Mouse (Mus musculus) lung, postnatal 0 days (tissue): Measurements from ENCODE around the gene Prmt1. TPM values are rescaled to one million over a fixed set of nuclear protein-coding genes. Genes with fewer than 3 reads are reported as not detected.

ENCODE experiments used
- ATAC-seq: fragments of 200-750 bp; cut with Nextera tagmentation; 2 replicates; pipeline ENCODE4 v1.8.0; 2017; ENCODE audit warnings: moderate library complexity
- DNase-seq: peaks from one replicate; pipeline ENCODE4 v3.0.0-alpha.2; 2016; ENCODE audit warnings: low spot score
- H3K27ac ChIP-seq: fragments of 300-500 bp; sonication (generic); 2 replicates; pipeline ENCODE4 v1.5.1; 2014; ENCODE audit warnings: antibody characterized with exemption, mild to moderate bottlenecking, low read length, mixed read lengths
- H3K27me3 ChIP-seq: fragments of 300-500 bp; sonication (generic); replicated peaks from 2 replicates; pipeline ENCODE4 v1.6.1; 2014; ENCODE audit warnings: low read length, mixed read lengths; ENCODE audit not compliant: insufficient read depth
- H3K36me3 ChIP-seq: fragments of 300-500 bp; sonication (generic); 2 replicates; pipeline ENCODE4 v1.6.1; 2014; ENCODE audit warnings: low read length, mixed read lengths; ENCODE audit not compliant: insufficient read depth
- H3K4me1 ChIP-seq: fragments of 300-500 bp; sonication (generic); 2 replicates; pipeline ENCODE4 v1.6.1; 2014; ENCODE audit warnings: antibody characterized with exemption, low read depth, low read length, mixed read lengths; ENCODE audit not compliant: insufficient read depth
- H3K4me2 ChIP-seq: fragments of 300-500 bp; sonication (generic); replicated peaks from 2 replicates; pipeline ENCODE4 v1.6.1; 2014; ENCODE audit warnings: low read depth, mild to moderate bottlenecking, low read length, moderate library complexity, mixed read lengths
- H3K4me3 ChIP-seq: fragments of 300-500 bp; sonication (generic); 2 replicates; pipeline ENCODE4 v1.5.1; 2014; ENCODE audit warnings: low read depth, low read length
- H3K9ac ChIP-seq: fragments of 300-500 bp; sonication (generic); replicated peaks from 2 replicates; pipeline ENCODE4 v1.6.1; 2014; ENCODE audit warnings: low read depth, mild to moderate bottlenecking
- H3K9me3 ChIP-seq: fragments of 300-500 bp; sonication (generic); 2 replicates; pipeline ENCODE4 v1.6.1; 2016; ENCODE audit warnings: low read length, mixed read lengths
- CTCF ChIP-seq: IDR thresholded peaks from 2 replicates; pipeline ENCODE4 v1.5.1; 2016; ENCODE audit warnings: antibody characterized with exemption, mild to moderate bottlenecking
- EP300 ChIP-seq: IDR thresholded peaks from 2 replicates; pipeline ENCODE4 v1.6.1; 2016; ENCODE audit warnings: antibody characterized with exemption, mild to moderate bottlenecking, control low read depth
- WGBS: fragments of 180-500 bp; shearing (Covaris S2); extraction: QIAGEN DNeasy Blood & Tissue Kit; methylation state at CpG from one replicate; pipeline ENCODE4 v1.1.7; 2014; 5-methylcytosine and 5-hydroxymethylcytosine counted together
- polyA plus RNA-seq: library from polyadenylated mRNA; unstranded; fragments of >200 nt; fragmentation: Nextera tagmentation; extraction: Ambion mirVana; gene quantifications from 2 replicates; pipeline ENCODE4 v1.2.1, GENCODE M21; 2015

Prmt1 gene
- polyA plus RNA-seq, 1 experiment from 2014 or later: 159 TPM

GRCm38 (mm10) chr7:44952611-44953306 lies 33.6 kb downstream of the Prmt1 start:
- DNase-seq (peak; percentile 99), ATAC-seq (peak; percentile 92)
- Histone ChIP-seq H3K9me3 (no peaks in the 10 kb centered on the region), H3K36me3 (no peaks in the 10 kb centered on the region), H3K4me1 (no peaks in the 10 kb centered on the region; the same call in 1 of the 2 replicates), H3K27me3 (0 out of 2 replicates have a peak, but pooled peaks cover 4% of the 10 kb centered on the region), H3K4me2 (peak overlapping the region; percentile 97), H3K4me3 (peak overlapping the region; percentile 55), H3K27ac (peak overlapping the region; percentile 85), H3K9ac (peak overlapping the region; percentile 50)
- 6% methylated on average over 24 of the region's 24 CpGs for WGBS
- no peak; the same call in 1 of the 2 replicates for TF ChIP-seq EP300
- TF ChIP-seq CTCF: no peak

GRCm38 (mm10) chr7:44951960-44952359 lies 34.4 kb downstream of the Prmt1 start:
- ATAC-seq (peak; percentile 89), DNase-seq (peak; percentile 93)
- Histone ChIP-seq H3K4me1 (no peaks in the 10 kb centered on the region; the same call in 1 of the 2 replicates), H3K4me2 (peak overlapping the region; percentile 97), H3K27ac (peak overlapping the region; percentile 85), H3K4me3 (peak overlapping the region; percentile 55), H3K27me3 (0 out of 2 replicates have a peak, but pooled peaks cover 4% of the 10 kb centered on the region), H3K9me3 (no peaks in the 10 kb centered on the region), H3K36me3 (no peaks in the 10 kb centered on the region), H3K9ac (peak overlapping the region; percentile 50)
- under 1% methylated on average over 10 of the region's 10 CpGs for WGBS
- TF ChIP-seq CTCF (no peak), EP300 (no peak; the same call in 1 of the 2 replicates)

GRCm38 (mm10) chr7:44949922-44950321 lies 36.4 kb downstream of the Prmt1 start:
- 65% methylated on average over 6 of the region's 6 CpGs for WGBS
- H3K27ac ChIP-seq: no peak overlapping the region
- no peak overlapping the region for H3K9ac ChIP-seq
- DNase-seq: no peak
- ATAC-seq: no peak
- H3K36me3 ChIP-seq: no peaks in the 10 kb centered on the region
- no peak overlapping the region for H3K4me2 ChIP-seq
- no peaks in the 10 kb centered on the region; the same call in 1 of the 2 replicates for H3K4me1 ChIP-seq
- H3K27me3 ChIP-seq: 0 out of 2 replicates have a peak, but pooled peaks cover 4% of the 10 kb centered on the region
- no peak overlapping the region for H3K4me3 ChIP-seq
- H3K9me3 ChIP-seq: no peaks in the 10 kb centered on the region
- TF ChIP-seq CTCF (no peak), EP300 (no peak)

GRCm38 (mm10) chr7:44942904-44943303 lies 43.5 kb downstream of the Prmt1 start, which contains the start of gene Tsks:
TSS of gene Tsks (plus strand) at chr7:44943204.
- ATAC-seq (no peak), DNase-seq (no peak)
- H3K4me3 ChIP-seq: no peak within 1 kb of the TSS
- no peaks in the 10 kb centered on the region for H3K27me3 ChIP-seq
- H3K36me3 ChIP-seq: no peaks in the 10 kb centered on the region
- TF ChIP-seq EP300 (no peak), CTCF (no peak)
- H3K4me2 ChIP-seq: no peak within 1 kb of the TSS
- H3K9ac ChIP-seq: no peak within 1 kb of the TSS
- H3K9me3 ChIP-seq: no peaks in the 10 kb centered on the region
- H3K4me1 ChIP-seq: no peaks in the 10 kb centered on the region
- H3K27ac ChIP-seq: no peak within 1 kb of the TSS
- WGBS: 80% methylated on average over 7 of the region's 7 CpGs

GRCm38 (mm10) chr7:44938680-44939079 lies 47.7 kb downstream of the Prmt1 start:
- Histone ChIP-seq H3K27me3 (no peaks in the 10 kb centered on the region), H3K36me3 (no peaks in the 10 kb centered on the region), H3K9ac (no peak overlapping the region), H3K4me2 (no peak overlapping the region), H3K9me3 (peaks cover 3% of the 10 kb centered on the region; the same call in 1 of the 2 replicates), H3K4me1 (no peaks in the 10 kb centered on the region), H3K4me3 (no peak overlapping the region), H3K27ac (no peak overlapping the region)
- no peak for TF ChIP-seq CTCF
- TF ChIP-seq EP300: no peak
- DNase-seq (no peak), ATAC-seq (no peak)
- WGBS: 82% methylated on average over 4 of the region's 4 CpGs

GRCm38 (mm10) chr7:44929204-44930151 lies 56.9 kb downstream of the Prmt1 start, which contains the start of gene Ap2a1:
TSS of gene Ap2a1 (minus strand) at chr7:44929496.
- WGBS: 1% methylated on average over 71 of the region's 84 CpGs
- DNase-seq (peak; percentile 100), ATAC-seq (peak; percentile 98)
- Histone ChIP-seq H3K27ac (peak within 1 kb of the TSS; percentile 93), H3K9ac (peak within 1 kb of the TSS; percentile 79), H3K36me3 (no peaks in the 10 kb centered on the region), H3K4me2 (peak within 1 kb of the TSS; percentile 65), H3K27me3 (no peaks in the 10 kb centered on the region), H3K9me3 (no peaks in the 10 kb centered on the region), H3K4me1 (peaks cover 9% of the 10 kb centered on the region), H3K4me3 (peak within 1 kb of the TSS; percentile 83)
- TF ChIP-seq CTCF (peak; percentile 39), EP300 (peak; percentile 58; the same call in 1 of the 2 replicates)
